Mouse (Mus musculus) liver, embryonic 16.5 days (tissue): ENCODE results near the gene Sorbs1. TPM values are rescaled to one million over a fixed set of nuclear protein-coding genes. Genes with fewer than 3 reads are reported as not detected.

Experiments used
- ATAC-seq: fragments of 200-750 bp; cut with Nextera tagmentation; 2 replicates; pipeline ENCODE4 v1.8.0; 2017; ENCODE audit warnings: low read depth, mild to moderate bottlenecking, moderate number of reproducible peaks, moderate library complexity
- H3K27ac ChIP-seq: fragments of 300-500 bp; sonication (generic); 2 replicates; pipeline ENCODE4 v1.5.1; 2014; ENCODE audit warnings: mild to moderate bottlenecking, low read length
- H3K27me3 ChIP-seq: fragments of 300-500 bp; sonication (generic); 2 replicates; pipeline ENCODE4 v1.6.1; 2014; ENCODE audit warnings: low read depth, low read length, mixed read lengths; ENCODE audit not compliant: control insufficient read depth, insufficient read depth
- H3K36me3 ChIP-seq: fragments of 300-500 bp; sonication (generic); 2 replicates; pipeline ENCODE4 v1.6.1; 2014; ENCODE audit warnings: mild to moderate bottlenecking; ENCODE audit not compliant: control insufficient read depth, insufficient read depth
- H3K4me1 ChIP-seq: fragments of 300-500 bp; sonication (generic); 2 replicates; pipeline ENCODE4 v1.6.1; 2014; ENCODE audit warnings: low read depth, low read length, mixed read lengths; ENCODE audit not compliant: control insufficient read depth
- H3K4me2 ChIP-seq: fragments of 300-500 bp; sonication (generic); 2 replicates; pipeline ENCODE4 v1.6.1; 2014; ENCODE audit warnings: low read depth, low read length, mixed read lengths
- H3K4me3 ChIP-seq: fragments of 300-500 bp; sonication (generic); 2 replicates; pipeline ENCODE4 v1.5.1; 2014; ENCODE audit warnings: low read depth, mild to moderate bottlenecking, low read length
- H3K9ac ChIP-seq: fragments of 300-500 bp; sonication (generic); 2 replicates; pipeline ENCODE4 v1.6.1; 2014; ENCODE audit warnings: low read depth, low read length
- H3K9me3 ChIP-seq: fragments of 300-500 bp; sonication (generic); replicated peaks from 2 replicates; pipeline ENCODE4 v1.6.1; 2016; ENCODE audit warnings: low read length; ENCODE audit not compliant: control insufficient read depth
- WGBS: fragments of 180-500 bp; shearing (Covaris S2); extraction: QIAGEN DNeasy Blood & Tissue Kit; methylation state at CpG from one replicate; pipeline ENCODE4 v1.1.7; 2014; ENCODE audit not compliant: insufficient replicate concordance; 5-methylcytosine and 5-hydroxymethylcytosine counted together
- polyA plus RNA-seq: library from polyadenylated mRNA; unstranded; fragments of >200 nt; fragmentation: Nextera tagmentation; extraction: Ambion mirVana; gene quantifications from 2 replicates; pipeline ENCODE4 v1.2.1, GENCODE M21; 2015

The Sorbs1 gene
- polyA plus RNA-seq, 1 experiment from 2014 or later, result 39.6 TPM

- Histone ChIP-seq H3K4me2 (no peak overlapping the region), H3K36me3 (no peaks in the 10 kb centered on the region), H3K4me3 (no peak overlapping the region), H3K9ac (no peak overlapping the region), H3K27ac (no peak overlapping the region), H3K4me1 (no peaks in the 10 kb centered on the region), H3K27me3 (no peaks in the 10 kb centered on the region; the same call in 1 of the 2 replicates), H3K9me3 (no peaks in the 10 kb centered on the region)
- ATAC-seq, result no peak
- WGBS, result 67% methylated on average over 8 of the region's 8 CpGs
These were observed 9.9 kb upstream of the Sorbs1 start for GRCm38 (mm10) chr19:40523431-40524005.

- Histone ChIP-seq H3K9me3 (no peaks in the 10 kb centered on the region), H3K36me3 (no peaks in the 10 kb centered on the region), H3K27me3 (no peaks in the 10 kb centered on the region; the same call in 1 of the 2 replicates), H3K9ac (no peak overlapping the region), H3K4me3 (no peak overlapping the region), H3K4me2 (no peak overlapping the region), H3K27ac (no peak overlapping the region), H3K4me1 (no peaks in the 10 kb centered on the region)
- ATAC-seq, result no peak
- WGBS, result 68% methylated on average over 5 of the region's 5 CpGs
These were observed 6.8 kb upstream of the Sorbs1 start for GRCm38 (mm10) chr19:40520403-40520802.

- no peak for ATAC-seq
- H3K4me1 ChIP-seq, result peaks cover 2% of the 10 kb centered on the region; the same call in 1 of the 2 replicates
- no peak overlapping the region for H3K4me2 ChIP-seq
- H3K9me3 ChIP-seq, result no peaks in the 10 kb centered on the region
- H3K27me3 ChIP-seq, result no peaks in the 10 kb centered on the region
- H3K9ac ChIP-seq, result no peak overlapping the region
- no peaks in the 10 kb centered on the region for H3K36me3 ChIP-seq
- H3K4me3 ChIP-seq, result no peak overlapping the region
- 46% methylated on average over 1 of the region's 1 CpGs for WGBS
- no peak overlapping the region for H3K27ac ChIP-seq
These were observed 5.1 kb upstream of the Sorbs1 start for GRCm38 (mm10) chr19:40518706-40519105.

- H3K9ac ChIP-seq, result no peak overlapping the region
- no peak overlapping the region for H3K4me3 ChIP-seq
- H3K4me2 ChIP-seq, result no peak overlapping the region
- H3K36me3 ChIP-seq, result no peaks in the 10 kb centered on the region
- no peak overlapping the region for H3K27ac ChIP-seq
- WGBS, result 68% methylated on average over 3 of the region's 3 CpGs
- peaks cover 21% of the 10 kb centered on the region for H3K4me1 ChIP-seq
- no peak for ATAC-seq
- H3K27me3 ChIP-seq, result no peaks in the 10 kb centered on the region
- no peaks in the 10 kb centered on the region for H3K9me3 ChIP-seq
These were observed 2.0 kb upstream of the Sorbs1 start for GRCm38 (mm10) chr19:40515596-40515995.

GRCm38 (mm10) chr19:40514376-40514775 is 797 bp upstream of the Sorbs1 start:
- Histone ChIP-seq H3K27me3 (no peaks in the 10 kb centered on the region), H3K4me2 (peak overlapping the region; percentile 79; the same call in 1 of the 2 replicates), H3K36me3 (no peaks in the 10 kb centered on the region), H3K9me3 (no peaks in the 10 kb centered on the region), H3K27ac (no peak overlapping the region), H3K4me3 (no peak overlapping the region), H3K4me1 (peaks cover 30% of the 10 kb centered on the region), H3K9ac (no peak overlapping the region)
- ATAC-seq, result no peak
- WGBS, result 75% methylated on average over 7 of the region's 7 CpGs

- peak overlapping the region; percentile 77 for H3K4me2 ChIP-seq
- peak overlapping the region; percentile 94 for H3K27ac ChIP-seq
- H3K36me3 ChIP-seq, result no peaks in the 10 kb centered on the region
- ATAC-seq, result peak; percentile 4; the same call in 1 of the 2 replicates
- H3K27me3 ChIP-seq, result no peaks in the 10 kb centered on the region
- H3K9ac ChIP-seq, result peak overlapping the region; percentile 90
- H3K4me1 ChIP-seq, result peaks cover 36% of the 10 kb centered on the region
- H3K4me3 ChIP-seq, result peak overlapping the region; percentile 87
- H3K9me3 ChIP-seq, result no peaks in the 10 kb centered on the region
- WGBS, result 2% methylated on average over 33 of the region's 34 CpGs
These were observed 818 bp downstream of the Sorbs1 start for GRCm38 (mm10) chr19:40512500-40513421.

GRCm38 (mm10) chr19:40511679-40512309 is 1.8 kb downstream of the Sorbs1 start:
- H3K9ac ChIP-seq, result peak overlapping the region; percentile 90
- WGBS, result 13% methylated on average over 5 of the region's 5 CpGs
- peak overlapping the region; percentile 87 for H3K4me3 ChIP-seq
- H3K9me3 ChIP-seq, result no peaks in the 10 kb centered on the region
- H3K4me1 ChIP-seq, result peaks cover 36% of the 10 kb centered on the region
- peak overlapping the region; percentile 77 for H3K4me2 ChIP-seq
- no peaks in the 10 kb centered on the region for H3K27me3 ChIP-seq
- no peaks in the 10 kb centered on the region for H3K36me3 ChIP-seq
- H3K27ac ChIP-seq, result peak overlapping the region; percentile 94
- ATAC-seq, result peak; percentile 40

GRCm38 (mm10) chr19:40511100-40511439 is 2.5 kb downstream of the Sorbs1 start:
- peak overlapping the region; percentile 90 for H3K9ac ChIP-seq

More at GRCm38 (mm10) chr19:40511100-40511439, 2.5 kb downstream of the Sorbs1 start:
- WGBS, result 73% methylated on average over 8 of the region's 8 CpGs
- Histone ChIP-seq H3K9me3 (no peaks in the 10 kb centered on the region), H3K4me3 (peak overlapping the region; percentile 87), H3K36me3 (no peaks in the 10 kb centered on the region), H3K4me1 (peaks cover 36% of the 10 kb centered on the region), H3K27me3 (no peaks in the 10 kb centered on the region), H3K27ac (peak overlapping the region; percentile 94), H3K4me2 (peak overlapping the region; percentile 77)
- ATAC-seq, result no peak
